Mouse (Mus musculus): ENCODE data around the gene Sugp2. TPM values are rescaled to one million over a fixed set of nuclear protein-coding genes. Genes with fewer than 3 reads are reported as not detected.

Gene Sugp2
- polyA plus RNA-seq, 1 experiment from 2014 or later = 28.1 TPM

DNA sequence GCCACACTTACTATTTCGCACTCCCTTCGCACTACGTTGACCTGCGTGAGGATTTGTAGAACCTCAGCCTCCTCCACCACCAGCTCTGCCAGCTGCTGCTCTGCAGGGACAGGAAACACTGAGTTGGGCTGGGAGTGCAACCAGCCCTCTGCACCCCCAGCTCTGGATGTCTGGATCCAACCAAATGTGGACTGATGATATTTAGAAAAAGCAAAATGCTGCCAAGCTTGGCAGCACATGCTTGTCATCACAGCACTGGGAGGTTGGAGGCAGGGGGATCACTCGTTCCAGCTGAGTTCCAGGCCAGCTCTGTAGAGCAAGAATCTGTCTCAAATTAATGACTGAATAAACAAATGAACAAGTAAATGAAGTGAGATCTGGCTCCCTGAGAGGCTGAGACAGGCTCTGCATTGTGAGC lies 60.0 kb downstream of the Sugp2 start:
- Histone ChIP-seq H3K36me3 (ENCODE audit: control insufficient read depth, insufficient read depth, low read length) (peaks cover 92% of the 10 kb centered on the region), H3K27ac (ENCODE audit: low read depth) (no peak overlapping the region), H3K9ac (ENCODE audit: low read length) (no peak overlapping the region), H3K27me3 (replicated peaks; ENCODE audit: control insufficient read depth, insufficient read depth, low read length) (no peaks in the 10 kb centered on the region), H3K4me2 (ENCODE audit: low read length) (no peak overlapping the region), H3K4me3 (ENCODE audit: low read depth, low read length) (no peak overlapping the region), H3K9me3 (ENCODE audit: control insufficient read depth, low read length) (no peaks in the 10 kb centered on the region), H3K4me1 (replicated peaks; ENCODE audit: control insufficient read depth, insufficient read depth, low read length) (no peaks in the 10 kb centered on the region)
- no peak for ATAC-seq (replicated peaks; ENCODE audit: low FRiP score, low TSS enrichment, low read depth)
- WGBS = 58% methylated on average over 5 of the region's 5 CpGs
- no peak for DNase-seq (ENCODE audit: low spot score)

DNA sequence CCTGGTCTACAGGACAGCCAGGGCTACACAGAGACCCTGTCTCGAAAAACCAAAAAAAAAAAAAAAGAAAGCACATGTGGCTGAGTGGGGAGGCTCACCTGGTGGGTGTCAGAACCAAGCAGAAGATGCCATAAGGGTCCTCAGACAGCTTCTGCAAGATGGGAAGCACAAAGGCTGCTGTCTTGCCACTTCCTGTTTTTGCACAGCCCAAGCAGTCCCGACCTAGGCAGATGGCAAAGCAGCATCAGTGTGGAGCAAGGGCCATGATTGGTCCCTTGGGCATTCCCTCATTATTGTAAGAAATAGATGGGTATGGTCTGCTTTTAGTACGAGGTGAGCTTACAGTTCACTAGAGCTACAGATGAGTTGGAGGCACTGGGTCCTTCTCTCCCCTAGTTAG lies 66.9 kb downstream of the Sugp2 start:
- no peak for DNase-seq (ENCODE audit: low spot score)
- Histone ChIP-seq H3K4me1 (replicated peaks; ENCODE audit: control insufficient read depth, insufficient read depth, low read length) (peaks cover 15% of the 10 kb centered on the region), H3K9ac (ENCODE audit: low read length) (no peak overlapping the region), H3K36me3 (ENCODE audit: control insufficient read depth, insufficient read depth, low read length) (peaks cover 51% of the 10 kb centered on the region), H3K4me3 (ENCODE audit: low read depth, low read length) (no peak overlapping the region), H3K27me3 (replicated peaks; ENCODE audit: control insufficient read depth, insufficient read depth, low read length) (no peaks in the 10 kb centered on the region), H3K4me2 (ENCODE audit: low read length) (no peak overlapping the region), H3K27ac (ENCODE audit: low read depth) (no peak overlapping the region), H3K9me3 (ENCODE audit: control insufficient read depth, low read length) (no peaks in the 10 kb centered on the region)
- no peak for ATAC-seq (replicated peaks; ENCODE audit: low FRiP score, low TSS enrichment, low read depth)
- 77% methylated on average over 3 of the region's 3 CpGs for WGBS

DNA sequence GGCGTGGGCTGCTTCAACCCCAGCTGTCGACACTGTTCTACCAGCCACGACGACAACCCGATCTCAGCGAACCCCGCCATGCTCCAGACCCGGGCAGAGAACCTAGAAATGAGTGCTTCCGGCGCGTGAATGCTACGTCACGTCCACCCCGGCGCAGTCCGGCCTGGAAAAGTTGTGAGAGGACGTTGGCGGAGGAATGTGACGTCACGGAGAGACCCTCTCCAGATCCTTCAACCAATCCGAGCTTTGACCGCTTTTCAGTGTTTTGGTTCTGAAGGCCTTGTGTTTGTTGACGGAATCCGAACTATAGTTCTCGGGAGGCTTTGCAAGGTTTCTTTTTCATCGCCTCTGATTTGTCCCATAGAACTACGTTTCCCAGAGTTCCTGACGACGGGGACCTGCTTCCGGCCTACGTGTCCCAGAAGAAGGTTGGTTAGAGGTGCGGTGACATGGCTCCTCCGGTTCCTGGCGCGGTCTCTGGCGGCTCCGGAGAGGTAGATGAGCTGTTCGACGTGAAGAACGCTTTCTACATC lies 68.4 kb downstream of the Sugp2 start, which contains the start of the genes Ddx49 and Cope:
Ddx49 (minus strand) TSS at position 132 of the 533 bp plus-strand sequence.
Cope (plus strand) TSS at position 161 of the 533 bp plus-strand sequence.
- Histone ChIP-seq H3K9ac (ENCODE audit: low read length) (peak within 1 kb of the TSS; percentile 63), H3K4me1 (replicated peaks; ENCODE audit: control insufficient read depth, insufficient read depth, low read length) (peaks cover 15% of the 10 kb centered on the region), H3K27ac (ENCODE audit: low read depth) (peak within 1 kb of the TSS; percentile 68), H3K9me3 (ENCODE audit: control insufficient read depth, low read length) (no peaks in the 10 kb centered on the region), H3K4me3 (ENCODE audit: low read depth, low read length) (peak within 1 kb of the TSS; percentile 83), H3K27me3 (replicated peaks; ENCODE audit: control insufficient read depth, insufficient read depth, low read length) (no peaks in the 10 kb centered on the region), H3K4me2 (ENCODE audit: low read length) (peak within 1 kb of the TSS; percentile 95), H3K36me3 (ENCODE audit: control insufficient read depth, insufficient read depth, low read length) (peaks cover 51% of the 10 kb centered on the region)
- DNase-seq (ENCODE audit: low spot score) (peak; percentile 99), ATAC-seq (replicated peaks; ENCODE audit: low FRiP score, low TSS enrichment, low read depth) (peak; percentile 94)
- 0% methylated on average over 40 of the region's 40 CpGs for WGBS

DNA sequence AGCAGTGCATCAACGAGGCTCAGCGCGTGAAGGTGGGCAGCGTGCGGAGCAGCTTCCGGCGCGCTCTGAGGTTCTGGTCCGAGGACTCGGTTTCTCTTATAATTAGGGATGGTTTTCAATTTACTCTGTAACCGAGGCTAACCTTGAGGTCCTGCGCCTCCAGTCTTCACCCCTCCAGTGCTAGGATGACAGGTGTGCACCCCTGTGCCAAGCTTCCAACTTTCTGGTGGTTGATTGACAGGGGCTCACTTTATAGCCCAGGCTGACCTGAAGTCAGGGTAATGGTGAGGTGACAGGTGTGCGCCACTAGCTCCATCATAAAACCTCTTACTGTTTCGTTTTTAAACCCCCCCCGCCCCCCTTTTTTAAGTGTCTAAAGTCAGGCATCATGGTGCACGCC lies 68.9 kb downstream of the Sugp2 start:
- H3K36me3 ChIP-seq (ENCODE audit: control insufficient read depth, insufficient read depth, low read length) = peaks cover 51% of the 10 kb centered on the region
- no peaks in the 10 kb centered on the region for H3K27me3 ChIP-seq (replicated peaks; ENCODE audit: control insufficient read depth, insufficient read depth, low read length)
- peak overlapping the region; percentile 76 for H3K4me2 ChIP-seq (ENCODE audit: low read length)
- H3K4me3 ChIP-seq (ENCODE audit: low read depth, low read length) = peak overlapping the region; percentile 83
- peaks cover 15% of the 10 kb centered on the region for H3K4me1 ChIP-seq (replicated peaks; ENCODE audit: control insufficient read depth, insufficient read depth, low read length)
- 3% methylated on average over 16 of the region's 16 CpGs for WGBS
- peak overlapping the region; percentile 68 for H3K27ac ChIP-seq (ENCODE audit: low read depth)
- peak; percentile 26; the same call in 1 of the 2 replicates for ATAC-seq (replicated peaks; ENCODE audit: low FRiP score, low TSS enrichment, low read depth)
- no peaks in the 10 kb centered on the region for H3K9me3 ChIP-seq (ENCODE audit: control insufficient read depth, low read length)
- peak overlapping the region; percentile 63 for H3K9ac ChIP-seq (ENCODE audit: low read length)
- no peak for DNase-seq (ENCODE audit: low spot score)

DNA sequence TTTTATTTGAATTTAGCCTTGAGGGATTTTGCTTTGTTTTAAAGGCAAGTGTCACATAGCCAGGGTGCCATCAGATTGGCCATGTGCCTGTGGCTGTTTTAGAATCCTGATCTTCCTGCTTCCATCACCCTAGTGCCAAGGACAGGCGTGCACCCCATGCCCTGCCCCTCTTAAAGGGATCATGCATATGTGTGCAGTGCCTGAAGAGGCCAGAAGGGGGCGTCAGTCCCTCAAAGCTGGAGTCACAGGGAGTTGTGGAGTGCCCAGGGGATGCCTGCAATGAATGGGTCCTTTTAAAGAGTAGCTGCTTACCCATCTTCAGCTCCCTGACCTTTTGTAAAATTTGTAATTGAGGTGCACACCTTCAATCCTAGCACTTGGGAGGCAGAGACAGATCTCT lies 75.3 kb downstream of the Sugp2 start:
- no peak for ATAC-seq (replicated peaks; ENCODE audit: low FRiP score, low TSS enrichment, low read depth)

DNA sequence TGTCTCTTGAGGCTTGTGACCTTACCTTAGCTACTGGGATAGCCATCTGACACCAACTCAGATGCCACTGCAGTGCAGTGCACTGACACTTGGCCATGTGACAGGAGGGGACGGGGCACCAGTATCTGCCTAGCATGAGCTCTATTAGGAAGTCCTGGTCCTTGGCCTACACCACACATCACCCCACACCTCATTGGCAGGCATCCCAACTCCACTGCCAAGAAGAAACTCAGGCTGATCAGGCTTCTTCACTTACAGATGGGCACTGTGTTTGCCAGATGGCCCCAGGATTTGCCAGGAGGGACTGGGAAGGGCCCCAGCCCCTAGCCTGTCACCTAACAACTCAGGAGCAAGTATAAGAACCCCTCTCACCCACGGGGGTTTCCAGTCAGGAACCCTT lies 79.4 kb downstream of the Sugp2 start:
- peaks cover 48% of the 10 kb centered on the region for H3K36me3 ChIP-seq (ENCODE audit: control insufficient read depth, insufficient read depth, low read length)
- H3K27ac ChIP-seq (ENCODE audit: low read depth) = no peak overlapping the region
- no peak overlapping the region for H3K9ac ChIP-seq (ENCODE audit: low read length)
- no peak for ATAC-seq (replicated peaks; ENCODE audit: low FRiP score, low TSS enrichment, low read depth)
- no peak overlapping the region for H3K4me3 ChIP-seq (ENCODE audit: low read depth, low read length)
- no peaks in the 10 kb centered on the region for H3K27me3 ChIP-seq (replicated peaks; ENCODE audit: control insufficient read depth, insufficient read depth, low read length)
- no peak overlapping the region for H3K4me2 ChIP-seq (ENCODE audit: low read length)
- no peaks in the 10 kb centered on the region for H3K9me3 ChIP-seq (ENCODE audit: control insufficient read depth, low read length)
- H3K4me1 ChIP-seq (replicated peaks; ENCODE audit: control insufficient read depth, insufficient read depth, low read length) = peaks cover 22% of the 10 kb centered on the region
- no peak for DNase-seq (ENCODE audit: low spot score)
- 87% methylated on average over 2 of the region's 2 CpGs for WGBS

More for the DNA sequence above, 75.3 kb downstream of the Sugp2 start:
- DNase-seq (ENCODE audit: low spot score) = no peak
- Histone ChIP-seq H3K4me3 (ENCODE audit: low read depth, low read length) (no peak overlapping the region), H3K4me1 (replicated peaks; ENCODE audit: control insufficient read depth, insufficient read depth, low read length) (no peaks in the 10 kb centered on the region), H3K36me3 (ENCODE audit: control insufficient read depth, insufficient read depth, low read length) (peaks cover 89% of the 10 kb centered on the region), H3K9me3 (ENCODE audit: control insufficient read depth, low read length) (no peaks in the 10 kb centered on the region), H3K27me3 (replicated peaks; ENCODE audit: control insufficient read depth, insufficient read depth, low read length) (no peaks in the 10 kb centered on the region), H3K9ac (ENCODE audit: low read length) (no peak overlapping the region), H3K27ac (ENCODE audit: low read depth) (no peak overlapping the region), H3K4me2 (ENCODE audit: low read length) (no peak overlapping the region)
- 34% methylated on average over 2 of the region's 2 CpGs for WGBS

DNA sequence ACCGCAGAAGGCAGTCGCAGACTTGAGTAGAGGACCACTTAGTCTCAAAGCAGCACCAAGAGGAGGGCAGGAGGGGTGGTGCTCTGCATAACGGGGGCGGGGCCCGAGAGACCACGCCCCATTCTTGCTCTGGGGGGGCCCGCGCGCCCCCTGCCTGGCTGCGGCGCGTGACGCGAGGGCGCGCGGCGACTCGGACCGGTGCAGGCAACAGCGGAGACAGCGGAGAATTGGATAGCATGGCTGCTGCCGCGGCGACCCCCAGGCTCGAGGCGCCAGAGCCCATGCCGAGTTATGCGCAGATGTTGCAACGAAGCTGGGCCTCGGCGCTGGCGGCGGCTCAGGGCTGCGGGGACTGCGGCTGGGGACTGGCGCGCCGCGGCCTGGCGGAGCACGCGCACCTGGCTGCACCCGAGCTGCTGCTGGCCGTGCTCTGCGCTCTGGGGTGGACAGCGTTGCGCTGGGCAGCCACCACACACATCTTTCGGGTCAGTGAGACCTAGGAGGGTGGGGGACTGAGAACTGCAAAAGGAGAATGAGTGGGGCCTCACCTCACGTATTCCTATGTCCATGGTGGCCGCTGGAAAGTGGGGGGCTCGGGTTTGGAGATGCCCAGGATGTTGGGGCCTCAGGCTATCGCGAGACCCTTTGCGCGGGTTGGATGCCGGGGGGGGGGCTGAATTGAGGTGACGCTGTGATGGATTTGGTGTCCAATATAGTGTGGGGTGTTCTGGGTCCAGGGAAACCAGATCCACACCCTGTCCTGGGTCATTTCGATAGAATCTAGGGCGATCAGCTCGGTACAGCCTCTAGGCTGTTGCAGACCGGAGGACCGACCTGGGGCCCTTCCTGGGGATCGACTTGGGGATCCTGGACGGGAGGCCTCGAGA lies 81.8 kb downstream of the Sugp2 start, which contains the start of gene Cers1:
Cers1 (plus strand) TSS at position 152 of the 887 bp plus-strand sequence.
- peak within 1 kb of the TSS; percentile 68 for H3K4me2 ChIP-seq (ENCODE audit: low read length)
- H3K4me1 ChIP-seq (replicated peaks; ENCODE audit: control insufficient read depth, insufficient read depth, low read length) = peaks cover 22% of the 10 kb centered on the region
- H3K4me3 ChIP-seq (ENCODE audit: low read depth, low read length) = peak within 1 kb of the TSS; percentile 56
- ATAC-seq (replicated peaks; ENCODE audit: low FRiP score, low TSS enrichment, low read depth) (peak; percentile 59), DNase-seq (ENCODE audit: low spot score) (peak; percentile 79)
- 3% methylated on average over 66 of the region's 66 CpGs for WGBS
- H3K9me3 ChIP-seq (ENCODE audit: control insufficient read depth, low read length) = no peaks in the 10 kb centered on the region
- peak within 1 kb of the TSS; percentile 45 for H3K9ac ChIP-seq (ENCODE audit: low read length)
- peaks cover 27% of the 10 kb centered on the region for H3K36me3 ChIP-seq (ENCODE audit: control insufficient read depth, insufficient read depth, low read length)
- H3K27me3 ChIP-seq (replicated peaks; ENCODE audit: control insufficient read depth, insufficient read depth, low read length) = no peaks in the 10 kb centered on the region
- H3K27ac ChIP-seq (ENCODE audit: low read depth) = peak within 1 kb of the TSS; percentile 62; the same call in 1 of the 2 replicates

DNA sequence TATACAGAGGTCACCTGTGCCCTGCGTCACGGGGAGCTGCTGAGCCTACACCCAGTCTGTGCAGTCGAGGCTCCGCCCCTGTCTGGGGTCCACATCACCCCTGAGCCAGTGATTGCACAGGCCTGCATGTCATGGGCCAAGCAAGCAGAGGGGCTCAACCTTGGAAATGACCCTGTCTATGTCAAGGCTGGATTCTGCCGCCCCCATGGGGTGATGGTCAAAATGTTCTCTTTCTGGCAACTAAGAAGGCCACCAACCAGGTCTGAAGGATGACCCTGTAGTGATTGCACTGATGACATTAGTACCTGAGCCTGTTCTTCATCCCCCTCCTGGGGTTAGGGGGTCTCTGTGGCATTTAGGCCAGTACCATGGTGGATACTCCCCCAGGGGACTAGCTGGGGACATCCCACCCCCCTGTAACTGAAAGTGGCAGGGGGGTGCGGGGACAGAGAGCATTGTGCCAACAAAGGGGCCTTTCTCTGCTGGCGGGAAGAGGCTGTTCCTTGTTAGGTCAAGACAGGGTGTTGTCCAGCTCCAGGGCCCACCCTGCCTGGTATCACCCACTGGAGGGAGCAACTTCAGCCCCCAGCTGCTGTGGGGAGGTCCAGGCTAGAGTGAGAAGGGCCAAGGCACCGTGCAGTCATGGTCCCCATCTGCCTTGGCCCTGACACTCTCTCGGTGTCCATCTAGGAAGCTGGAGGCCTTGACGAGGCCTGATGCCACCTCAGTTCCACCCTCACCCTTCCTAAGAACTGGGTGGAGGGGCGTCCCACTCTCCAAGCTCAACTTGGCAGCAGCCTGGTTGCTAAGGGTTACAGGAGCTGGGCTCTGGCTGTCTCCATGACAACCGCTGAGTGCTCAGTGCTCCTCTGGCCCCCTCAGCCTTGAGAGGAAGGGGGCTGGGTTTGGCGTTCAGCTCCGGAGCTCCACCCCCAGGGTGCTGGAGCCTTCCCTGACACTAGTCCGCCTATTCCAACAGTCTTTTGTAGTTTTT lies 82.8 kb downstream of the Sugp2 start:
- Histone ChIP-seq H3K27me3 (replicated peaks; ENCODE audit: control insufficient read depth, insufficient read depth, low read length) (no peaks in the 10 kb centered on the region), H3K9ac (ENCODE audit: low read length) (peak overlapping the region; percentile 45), H3K9me3 (ENCODE audit: control insufficient read depth, low read length) (no peaks in the 10 kb centered on the region), H3K4me3 (ENCODE audit: low read depth, low read length) (peak overlapping the region; percentile 56), H3K36me3 (ENCODE audit: control insufficient read depth, insufficient read depth, low read length) (peaks cover 18% of the 10 kb centered on the region), H3K4me2 (ENCODE audit: low read length) (peak overlapping the region; percentile 68), H3K27ac (ENCODE audit: low read depth) (peak overlapping the region; percentile 20; the same call in 1 of the 2 replicates), H3K4me1 (replicated peaks; ENCODE audit: control insufficient read depth, insufficient read depth, low read length) (peaks cover 22% of the 10 kb centered on the region)
- WGBS = 14% methylated on average over 15 of the region's 15 CpGs
- ATAC-seq (replicated peaks; ENCODE audit: low FRiP score, low TSS enrichment, low read depth) (peak; percentile 61), DNase-seq (ENCODE audit: low spot score) (peak; percentile 73)

All from intestine, embryonic 14.5 days (tissue).